Mouse (Mus musculus) intestine, embryonic 16.5 days (tissue): ENCODE measurements at regions not wholly inside any gene's neighbourhood (a gene's known extent, or its start where the extent isn't known, plus 50 kb on each side); places are given as distances from the start of the nearest gene placed in this dataset.

ENCODE experiments used
- ATAC-seq: fragments of 200-750 bp; cut with Nextera tagmentation; 2 replicates; pipeline ENCODE4 v1.8.0; 2017; ENCODE audit warnings: moderate TSS enrichment, moderate library complexity
- H3K27ac ChIP-seq: fragments of 300-500 bp; sonication (generic); 2 replicates; pipeline ENCODE4 v1.5.1; 2014; ENCODE audit warnings: mild to moderate bottlenecking, low read length
- H3K27me3 ChIP-seq: fragments of 300-500 bp; sonication (generic); replicated peaks from 2 replicates; pipeline ENCODE4 v1.6.1; 2014; ENCODE audit warnings: low read length, control low read depth, mixed read lengths; ENCODE audit not compliant: control insufficient read depth, insufficient read depth
- H3K36me3 ChIP-seq: fragments of 300-500 bp; sonication (generic); 2 replicates; pipeline ENCODE4 v1.6.1; 2014; ENCODE audit warnings: low read length, control low read depth; ENCODE audit not compliant: control insufficient read depth, insufficient read depth
- H3K4me1 ChIP-seq: fragments of 300-500 bp; sonication (generic); 2 replicates; pipeline ENCODE4 v1.6.1; 2014; ENCODE audit warnings: low read length, control low read depth, mixed read lengths; ENCODE audit not compliant: control insufficient read depth, insufficient read depth
- H3K4me2 ChIP-seq: fragments of 300-500 bp; sonication (generic); 2 replicates; pipeline ENCODE4 v1.6.1; 2014; ENCODE audit warnings: low read depth, low read length, control low read depth
- H3K4me3 ChIP-seq: fragments of 300-500 bp; sonication (generic); 2 replicates; pipeline ENCODE4 v1.5.1; 2014; ENCODE audit warnings: mild to moderate bottlenecking, low read length
- H3K9ac ChIP-seq: fragments of 300-500 bp; sonication (generic); 2 replicates; pipeline ENCODE4 v1.6.1; 2014; ENCODE audit warnings: low read depth, low read length
- H3K9me3 ChIP-seq: fragments of 300-500 bp; sonication (generic); 2 replicates; pipeline ENCODE4 v1.6.1; 2016; ENCODE audit warnings: low read length, control low read depth; ENCODE audit not compliant: control insufficient read depth
- WGBS: fragments of 180-500 bp; shearing (Covaris S2); extraction: QIAGEN DNeasy Blood & Tissue Kit; methylation state at CpG from one replicate; pipeline ENCODE4 v1.1.7; 2014; 5-methylcytosine and 5-hydroxymethylcytosine counted together

DNA sequence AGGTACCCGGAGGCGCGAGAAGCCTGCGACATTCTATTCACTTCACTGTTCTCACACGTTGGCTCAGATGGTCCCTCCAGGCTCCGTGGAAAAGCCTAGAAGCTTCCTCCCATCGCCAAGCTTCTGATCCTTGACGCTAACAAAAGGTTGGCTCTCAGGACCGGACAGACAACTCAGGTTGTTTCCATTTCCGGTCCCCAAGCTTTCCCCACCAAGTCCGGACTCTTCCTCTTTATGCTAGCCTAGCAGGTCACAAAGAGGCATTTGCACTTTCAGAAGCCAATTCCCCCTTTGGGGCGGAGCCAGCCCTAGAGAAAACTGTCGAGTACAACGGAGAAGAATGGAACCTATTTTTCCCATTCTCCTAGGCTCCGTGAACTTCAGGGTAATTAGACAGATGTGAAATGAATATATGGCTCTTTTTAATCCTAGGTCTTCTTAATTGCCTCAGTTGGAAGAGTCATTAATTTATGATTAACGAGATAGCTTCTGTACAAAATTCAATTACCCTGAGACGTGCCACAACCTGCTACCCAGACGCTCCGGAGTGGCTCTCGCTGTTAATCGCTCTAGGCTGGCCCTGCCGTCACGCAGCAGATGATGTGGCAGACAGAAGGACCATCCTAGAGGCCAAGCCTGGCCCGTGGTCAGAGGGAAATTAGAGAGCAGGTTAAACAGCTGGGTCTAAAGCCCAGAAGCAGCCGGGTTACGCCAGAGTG, 207.6 kb downstream of the Xxylt1 start:
- Histone ChIP-seq H3K9me3 (no peaks in the 10 kb centered on the region), H3K4me2 (no peak overlapping the region), H3K36me3 (no peaks in the 10 kb centered on the region), H3K4me3 (no peak overlapping the region), H3K9ac (no peak overlapping the region), H3K27me3 (no peaks in the 10 kb centered on the region), H3K27ac (no peak overlapping the region), H3K4me1 (no peaks in the 10 kb centered on the region)
- no peak for ATAC-seq
- 53% methylated on average over 26 of the region's 26 CpGs for WGBS

DNA sequence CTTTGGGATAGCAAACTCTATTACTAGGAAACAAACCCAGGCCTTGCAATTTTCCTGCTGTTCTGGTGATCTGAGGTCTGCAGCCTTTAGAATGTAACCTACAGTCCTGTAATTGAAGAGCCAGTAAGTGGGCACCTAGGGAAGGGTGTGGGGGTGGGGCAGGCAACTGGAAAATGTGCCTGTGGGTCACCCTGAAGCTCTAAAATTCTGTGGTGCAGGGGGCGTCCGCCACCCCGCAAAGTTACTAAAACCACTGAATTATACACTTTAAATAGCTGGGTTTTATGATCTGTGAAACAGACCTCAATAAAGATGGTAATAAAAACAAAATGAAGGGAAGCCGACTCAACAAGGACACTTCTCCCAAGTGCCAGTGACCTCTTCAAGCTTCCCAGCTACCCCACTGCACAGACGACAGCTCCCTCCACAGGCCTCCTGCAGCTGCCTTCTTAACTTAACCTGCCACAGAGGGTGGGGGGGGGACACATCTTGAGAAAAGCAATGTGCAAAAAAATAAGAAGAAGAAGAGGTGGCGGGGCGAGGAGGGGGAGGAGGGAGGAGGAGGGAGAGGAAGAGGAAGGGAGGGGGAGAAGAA, 205.9 kb downstream of the Xxylt1 start:
- WGBS, result 49% methylated on average over 7 of the region's 7 CpGs

DNA sequence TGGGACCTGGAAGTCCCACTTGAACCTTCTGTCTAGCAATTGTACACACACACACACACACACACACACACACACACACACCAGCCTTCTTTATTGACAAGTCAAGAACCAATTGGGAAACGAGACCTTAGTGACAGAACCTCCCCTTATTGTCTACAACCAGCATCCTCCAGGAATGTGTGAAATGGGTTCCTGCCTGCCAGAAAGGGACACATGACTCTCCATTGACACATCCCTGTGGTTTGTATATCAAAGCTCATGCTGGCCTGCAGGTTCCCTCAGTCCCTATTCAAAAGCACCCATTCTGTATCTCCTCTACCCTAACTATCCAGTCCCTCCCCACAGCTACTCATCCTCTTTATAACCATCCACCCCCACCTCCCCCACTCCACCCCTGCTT, 202.4 kb downstream of the Xxylt1 start:
- H3K4me2 ChIP-seq, result no peak overlapping the region
- ATAC-seq, result no peak
- peaks cover 8% of the 10 kb centered on the region for H3K4me1 ChIP-seq
- no peak overlapping the region for H3K4me3 ChIP-seq
- no peaks in the 10 kb centered on the region for H3K27me3 ChIP-seq
- H3K27ac ChIP-seq, result no peak overlapping the region
- 70% methylated on average over 1 of the region's 1 CpGs for WGBS
- H3K9me3 ChIP-seq, result no peaks in the 10 kb centered on the region; the same call in 1 of the 2 replicates
- no peak overlapping the region for H3K9ac ChIP-seq
- no peaks in the 10 kb centered on the region for H3K36me3 ChIP-seq

More for the DNA sequence above, 205.9 kb downstream of the Xxylt1 start:
- no peak overlapping the region for H3K9ac ChIP-seq
- no peaks in the 10 kb centered on the region for H3K36me3 ChIP-seq
- no peak for ATAC-seq
- no peak overlapping the region for H3K4me3 ChIP-seq
- no peaks in the 10 kb centered on the region; the same call in 1 of the 2 replicates for H3K9me3 ChIP-seq
- H3K27me3 ChIP-seq, result no peaks in the 10 kb centered on the region
- H3K4me2 ChIP-seq, result no peak overlapping the region
- H3K27ac ChIP-seq, result no peak overlapping the region
- no peaks in the 10 kb centered on the region for H3K4me1 ChIP-seq

DNA sequence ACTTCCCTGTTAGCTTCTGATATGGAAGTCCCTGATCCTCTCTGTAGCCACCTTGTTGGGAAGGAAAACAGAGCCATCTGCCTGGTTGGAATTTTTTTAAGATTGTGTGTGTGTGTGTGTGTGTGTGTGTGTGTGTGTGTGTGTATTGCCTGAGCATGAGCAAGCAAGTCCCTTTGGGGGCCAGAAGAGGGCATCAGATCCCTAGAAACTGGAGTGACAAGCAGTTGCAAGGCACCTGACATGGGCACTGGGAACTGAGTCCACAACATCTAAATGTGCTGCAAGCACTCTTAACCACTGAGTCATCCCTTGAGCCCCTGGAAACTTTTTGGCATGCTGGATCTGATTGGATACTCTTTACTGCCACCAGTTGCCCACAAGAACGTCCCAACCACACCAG, 201.4 kb downstream of the Xxylt1 start:
- ATAC-seq, result no peak

DNA sequence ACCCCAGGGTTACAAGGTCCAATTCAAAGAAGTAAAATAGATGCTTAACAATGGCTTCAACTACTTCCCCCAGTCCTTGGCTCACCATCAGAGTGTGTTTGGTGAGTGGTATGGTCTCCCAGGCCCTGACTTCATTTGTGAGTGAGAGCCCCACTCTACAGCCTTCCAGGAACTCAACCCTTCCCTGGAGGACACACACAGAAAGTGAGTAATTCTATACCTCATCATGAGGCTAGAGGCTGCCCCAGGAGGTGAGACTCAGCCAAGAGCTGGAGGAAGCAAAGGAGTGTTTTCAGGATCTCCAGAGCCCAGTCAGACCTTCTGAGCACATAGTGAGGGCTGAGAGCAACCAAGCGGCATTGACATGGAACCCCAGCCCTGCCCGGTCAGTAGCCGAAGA, 200.6 kb downstream of the Xxylt1 start:
- H3K4me2 ChIP-seq, result no peak overlapping the region

More for the DNA sequence above, 201.4 kb downstream of the Xxylt1 start:
- WGBS, result 94% methylated on average over 1 of the region's 1 CpGs
- Histone ChIP-seq H3K27me3 (no peaks in the 10 kb centered on the region), H3K9me3 (no peaks in the 10 kb centered on the region; the same call in 1 of the 2 replicates), H3K27ac (no peak overlapping the region), H3K9ac (no peak overlapping the region), H3K4me3 (no peak overlapping the region), H3K4me2 (no peak overlapping the region), H3K4me1 (peaks cover 9% of the 10 kb centered on the region), H3K36me3 (no peaks in the 10 kb centered on the region)

DNA sequence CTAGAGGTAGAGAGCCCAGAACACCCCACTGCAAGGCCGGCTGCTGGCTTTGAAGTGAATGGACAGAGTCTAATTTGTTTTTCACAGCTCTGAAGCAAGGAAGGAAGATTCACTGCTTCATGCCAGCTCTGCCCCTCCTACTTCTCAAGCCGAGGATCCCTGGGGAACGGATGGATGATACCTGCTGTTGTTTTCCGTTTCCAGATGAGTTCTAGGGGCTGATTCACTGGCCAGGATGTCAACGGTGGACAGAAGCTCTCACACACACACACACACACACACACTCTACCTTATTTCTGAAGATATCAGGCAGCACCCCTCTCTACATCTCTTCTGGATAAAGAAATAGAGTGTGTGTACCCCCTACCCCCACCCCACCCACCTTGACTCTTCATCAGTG, 200.0 kb downstream of the Xxylt1 start:
- no peak for ATAC-seq
- H3K9me3 ChIP-seq, result no peaks in the 10 kb centered on the region; the same call in 1 of the 2 replicates
- H3K4me3 ChIP-seq, result no peak overlapping the region
- H3K9ac ChIP-seq, result no peak overlapping the region
- no peaks in the 10 kb centered on the region for H3K27me3 ChIP-seq
- no peaks in the 10 kb centered on the region for H3K36me3 ChIP-seq
- peaks cover 9% of the 10 kb centered on the region for H3K4me1 ChIP-seq
- no peak overlapping the region for H3K27ac ChIP-seq
- 66% methylated on average over 5 of the region's 5 CpGs for WGBS
- H3K4me2 ChIP-seq, result no peak overlapping the region

More for the DNA sequence above, 200.6 kb downstream of the Xxylt1 start:
- Histone ChIP-seq H3K9me3 (no peaks in the 10 kb centered on the region; the same call in 1 of the 2 replicates), H3K27ac (no peak overlapping the region), H3K36me3 (no peaks in the 10 kb centered on the region), H3K27me3 (no peaks in the 10 kb centered on the region), H3K4me1 (peaks cover 9% of the 10 kb centered on the region), H3K4me3 (no peak overlapping the region), H3K9ac (no peak overlapping the region)
- ATAC-seq, result no peak
- 95% methylated on average over 3 of the region's 3 CpGs for WGBS

DNA sequence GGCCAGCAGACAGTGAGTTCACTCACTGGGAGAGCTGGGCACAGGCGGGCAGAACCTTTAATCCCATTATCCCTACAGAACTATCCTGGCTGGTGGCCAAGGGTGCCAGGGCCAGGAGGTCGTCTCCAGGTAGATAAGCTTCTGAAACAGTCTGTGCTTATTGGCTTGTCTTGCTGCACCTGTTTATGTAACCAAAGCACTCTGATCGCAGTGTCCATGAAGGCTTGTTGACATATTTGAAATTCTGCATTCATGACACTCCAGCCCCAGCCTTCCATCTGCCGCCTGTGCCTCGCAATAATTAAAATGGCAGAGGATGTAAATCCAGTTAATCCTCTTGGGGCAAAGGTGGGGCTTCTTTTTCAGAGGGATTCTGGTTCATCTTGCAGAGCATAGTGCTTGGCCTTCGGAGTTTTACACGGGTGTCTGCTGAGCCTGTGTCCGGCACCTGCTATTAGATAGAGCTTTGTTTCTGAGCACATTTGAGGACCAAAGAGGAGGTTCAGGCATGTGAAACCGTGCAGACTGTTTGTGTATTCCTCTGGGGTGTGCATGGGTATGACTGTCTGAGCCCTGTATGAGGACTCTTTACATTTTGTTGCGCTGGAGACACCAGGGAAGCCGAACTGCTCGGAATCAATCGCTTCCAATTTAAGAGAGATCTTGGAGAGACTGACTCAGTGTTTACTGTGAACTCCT, 197.6 kb downstream of the Xxylt1 start:
- Histone ChIP-seq H3K9ac (no peak overlapping the region), H3K4me3 (no peak overlapping the region), H3K27ac (no peak overlapping the region), H3K36me3 (no peaks in the 10 kb centered on the region), H3K4me1 (peaks cover 9% of the 10 kb centered on the region), H3K4me2 (peak overlapping the region; percentile 20; the same call in 1 of the 2 replicates), H3K9me3 (no peaks in the 10 kb centered on the region; the same call in 1 of the 2 replicates), H3K27me3 (no peaks in the 10 kb centered on the region)
- ATAC-seq, result peak; percentile 74
- 37% methylated on average over 13 of the region's 13 CpGs for WGBS

DNA sequence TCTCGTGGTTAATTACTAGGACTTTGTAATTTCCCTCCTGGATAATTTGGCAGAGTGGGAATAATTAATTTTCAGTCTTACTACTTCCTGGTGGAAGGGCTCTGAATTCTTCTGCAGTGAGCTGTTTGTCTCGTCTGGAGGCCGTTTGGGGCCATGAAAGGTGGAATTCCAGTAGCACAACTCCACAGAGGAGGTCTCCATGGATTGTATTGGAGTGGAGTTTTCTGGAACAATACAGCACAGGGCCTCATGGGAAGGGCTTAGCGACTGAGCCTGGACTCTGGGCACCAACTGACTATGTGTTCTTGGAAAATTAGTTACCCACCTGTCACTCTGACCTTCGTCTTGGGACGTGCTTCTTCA, 197.1 kb downstream of the Xxylt1 start:
- peaks cover 9% of the 10 kb centered on the region for H3K4me1 ChIP-seq
- H3K27ac ChIP-seq, result no peak overlapping the region
- no peaks in the 10 kb centered on the region; the same call in 1 of the 2 replicates for H3K9me3 ChIP-seq
- H3K36me3 ChIP-seq, result no peaks in the 10 kb centered on the region
- H3K4me2 ChIP-seq, result no peak overlapping the region
- no peak overlapping the region for H3K9ac ChIP-seq
- ATAC-seq, result peak; percentile 70
- no peaks in the 10 kb centered on the region for H3K27me3 ChIP-seq
- 40% methylated on average over 6 of the region's 6 CpGs for WGBS
- no peak overlapping the region for H3K4me3 ChIP-seq

DNA sequence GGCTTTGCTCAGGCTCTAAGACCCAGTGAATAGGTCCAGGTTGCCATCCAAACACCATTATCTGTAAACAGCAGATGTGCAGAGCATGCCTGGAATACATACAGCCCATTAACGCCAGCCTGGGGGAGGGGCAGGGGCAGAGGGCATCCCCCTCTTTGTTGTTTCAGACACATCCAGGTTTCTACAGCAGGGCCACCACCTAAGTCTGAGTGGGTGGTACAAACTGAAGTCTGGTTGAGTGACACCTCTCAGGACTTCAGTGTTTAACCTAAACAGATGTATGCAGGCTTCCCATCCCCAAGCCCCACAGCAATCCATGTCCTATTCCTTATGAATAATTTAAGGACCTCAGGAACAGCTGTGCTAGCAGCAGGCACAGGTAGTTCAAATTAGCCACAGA, 194.2 kb downstream of the Xxylt1 start:
- no peak for ATAC-seq
- Histone ChIP-seq H3K9me3 (no peaks in the 10 kb centered on the region), H3K4me3 (no peak overlapping the region), H3K9ac (no peak overlapping the region), H3K27me3 (no peaks in the 10 kb centered on the region), H3K4me2 (no peak overlapping the region), H3K27ac (no peak overlapping the region), H3K36me3 (no peaks in the 10 kb centered on the region), H3K4me1 (peaks cover 9% of the 10 kb centered on the region)
- 34% methylated on average over 1 of the region's 1 CpGs for WGBS
